8 mouse cellular contexts compared by ENCODE assay signal in the genomic region with DNA sequence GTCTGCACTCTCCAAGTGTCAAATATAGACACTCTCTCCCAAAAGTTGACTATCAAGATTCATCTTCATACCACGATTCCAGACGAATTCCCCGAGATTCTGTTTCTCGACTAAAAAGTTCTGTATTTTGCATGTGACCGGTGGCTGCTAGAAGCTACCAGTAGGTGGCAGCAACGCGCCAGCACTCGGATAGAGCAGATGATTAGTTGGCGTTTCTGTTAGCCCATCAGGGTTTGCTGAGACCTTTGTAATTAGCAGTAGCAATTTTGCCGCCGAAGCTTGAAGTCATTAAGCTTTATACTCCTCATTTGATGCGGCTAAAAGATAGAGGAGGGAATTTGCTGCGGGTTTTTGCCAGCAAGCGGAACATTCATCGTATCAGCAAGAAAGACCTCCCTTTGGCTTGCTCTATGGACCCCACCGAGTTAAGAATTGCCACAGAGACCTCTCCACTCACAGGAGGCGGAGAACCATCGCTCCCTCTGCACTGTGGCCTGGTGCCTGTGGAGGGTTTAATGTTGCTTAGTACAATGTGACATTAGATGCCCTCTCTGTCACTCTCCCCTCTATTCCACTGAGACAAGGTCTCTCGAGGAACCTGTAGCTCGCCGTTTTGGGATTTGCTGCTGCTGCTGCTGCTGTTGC. TPM values are rescaled to one million over a fixed set of nuclear protein-coding genes. Genes with fewer than 3 reads are reported as not detected.
DNase-seq lines count a peak whose midpoint lies in the region; ATAC-seq and TF ChIP-seq lines count a peak whose summit lies in the region.

No protein-coding gene starts in this region.

- peak; percentile 50 for DNase-seq in MEL-GATA-1-ER (ENCODE audit: extremely low read depth, low read depth)
- DNase-seq in brain, embryonic 14.5 days (ENCODE audit: low read depth) = peak; percentile 88
- peak; percentile 54 to 84 for DNase-seq in layer of hippocampus, postnatal 25 days (ENCODE audit: extremely low spot score in 1 of 2, low spot score in 1 of 2)
- peak; percentile 66 to 79 for DNase-seq in lung, postnatal 4 days
- peak; percentile 78 for DNase-seq in right cerebral cortex, adult 2 months (ENCODE audit: low spot score in 2 of 2)
- DNase-seq in urinary bladder, postnatal 4 days (ENCODE audit: low spot score in 2 of 2) = peak; percentile 40 to 76

- TF ChIP-seq POLR2A in brain, embryonic 14.5 days (IDR thresholded peaks at IDR 0.05; ENCODE audit: borderline replicate concordance, extremely low read depth, insufficient read depth, insufficient read length, poor library complexity, severe bottlenecking) = no peak

- peak; percentile 91 for TF ChIP-seq CTCF in brain, embryonic 14.5 days (IDR thresholded peaks at IDR 0.05; ENCODE audit: borderline replicate concordance, extremely low read depth, insufficient read depth, insufficient read length)

- ATAC-seq in erythroid progenitor cell, adult 5-6 weeks (replicated peaks; ENCODE audit: low FRiP score, poor library complexity, severe bottlenecking) = 0 out of 2 replicates have a peak, but pooled peaks have one; percentile 30
- ATAC-seq in hematopoietic stem cell, adult 5-6 weeks (replicated peaks in 1 of 2; ENCODE audit: insufficient read depth in 1 of 2, low FRiP score in 2 of 2, low TSS enrichment in 1 of 2, low read depth in 1 of 2, poor library complexity in 2 of 2, severe bottlenecking in 2 of 2) = peak; percentile 59 to 65; a peak in 1 of 4 replicates

RNA-seq across cellular contexts. Expression of a gene that starts 50.6 kb away (rescaled TPM):
- polyA plus RNA-seq in brain, embryonic 14.5 days (2012; rRNA removed) = 0.04 and 0.15 TPM in 2 replicates
- total RNA-seq in erythroid progenitor cell, adult 5-6 weeks (2015; ENCODE audit: low replicate concordance) = 8.3 TPM in 1 of 2 replicates, not detected in the other
- total RNA-seq in erythroid progenitor cell, adult 5-6 weeks (2017; ENCODE audit: low replicate concordance) = 0.26 TPM in 1 of 2 replicates, not detected in the other
- 0.88 TPM in 1 of 2 replicates, not detected in the other for total RNA-seq in hematopoietic stem cell, adult 5-6 weeks (2017)
- under 1 TPM; 0.05 to 0.52 TPM for total RNA-seq in layer of hippocampus, postnatal 25 days (2021)

Comparison
In these comparisons a context has a peak if more than half of its experiments do, and no peak if none do; other contexts are left out.
1. Peak in every context shown above with its lines: DNase-seq and ATAC-seq.